Comparison of ENCODE assay signal across 22 mouse cellular contexts in the genomic region with DNA sequence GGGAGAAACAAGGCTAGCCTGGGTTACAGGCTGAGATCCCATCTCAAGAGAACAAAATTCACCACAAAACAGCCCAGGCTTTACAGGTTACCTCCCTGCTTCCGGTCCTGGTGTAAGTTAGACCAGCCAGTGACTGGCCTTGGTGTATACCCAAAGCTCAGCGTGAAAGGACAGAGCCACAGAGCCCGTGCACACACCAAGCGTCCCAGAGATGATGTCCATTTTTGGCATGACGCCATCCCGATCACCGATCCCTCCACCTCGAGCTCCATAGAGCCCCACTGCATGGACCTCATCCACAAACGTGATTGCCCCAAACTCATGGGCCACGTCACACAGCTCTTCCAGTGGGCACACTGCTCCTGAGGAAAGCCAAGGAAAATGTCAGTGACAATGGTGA. TPM values are rescaled to one million over a fixed set of nuclear protein-coding genes. Genes with fewer than 3 reads are reported as not detected.
"Had no signal": no experiment of that assay in that cellular context is flagged by ENCODE, and none has a peak within 500 bp of the region (broad histone marks: within the 10 kb centered on the region; RNA-seq: fewer than 3 reads in every experiment).

No protein-coding gene starts in this region.

- H3K4me2 ChIP-seq: intestine, embryonic 15.5 days; limb, embryonic 13.5 days; liver, embryonic 11.5 days; lung, embryonic 14.5 days; midbrain, embryonic 11.5 days; neural tube, embryonic 12.5 days; neural tube, embryonic 15.5 days; stomach, embryonic 15.5 days had no signal

- DNase-seq: kidney, adult 11 months; kidney, postnatal 10 days; kidney, postnatal 36 days; liver, postnatal 0 days; lung, embryonic 14.5 days; lung, postnatal 10 days; lung, postnatal 36 days; midbrain, embryonic 14.5 days; right cerebral cortex, adult 18-20 months; right cerebral cortex, postnatal 25 days; spleen, adult 18-20 months; thymus, postnatal 25 days had no signal

- H3K9ac ChIP-seq: intestine, embryonic 15.5 days; limb, embryonic 13.5 days; liver, embryonic 14.5 days; liver, postnatal 0 days; lung, embryonic 14.5 days; neural tube, embryonic 12.5 days; neural tube, embryonic 15.5 days; stomach, embryonic 15.5 days had no signal

- ATAC-seq: intestine, embryonic 15.5 days; liver, postnatal 0 days had no signal

- H3K4me1 ChIP-seq: intestine, embryonic 15.5 days; limb, embryonic 13.5 days; neural tube, embryonic 12.5 days; neural tube, embryonic 15.5 days; stomach, embryonic 15.5 days had no signal

- H3K27ac ChIP-seq: intestine, embryonic 15.5 days; limb, embryonic 10.5 days; limb, embryonic 13.5 days; liver, embryonic 14.5 days; neural tube, embryonic 12.5 days; neural tube, embryonic 15.5 days; stomach, embryonic 15.5 days had no signal

- H3K27me3 ChIP-seq: intestine, embryonic 15.5 days; limb, embryonic 13.5 days; neural tube, embryonic 12.5 days; neural tube, embryonic 15.5 days; stomach, embryonic 15.5 days had no signal

- H3K9me3 ChIP-seq: intestine, embryonic 15.5 days; limb, embryonic 10.5 days; limb, embryonic 13.5 days; neural tube, embryonic 12.5 days; neural tube, embryonic 15.5 days; stomach, embryonic 15.5 days had no signal

- H3K4me3 ChIP-seq: intestine, embryonic 15.5 days; limb, embryonic 10.5 days; limb, embryonic 13.5 days; neural tube, embryonic 12.5 days; neural tube, embryonic 15.5 days; stomach, embryonic 15.5 days had no signal

RNA-seq across cellular contexts. Expression of a gene that starts 15.5 kb away (rescaled TPM):
- total RNA-seq: megakaryocyte-erythroid progenitor cell, adult 5-6 weeks had no signal
- polyA plus RNA-seq: limb, embryonic 10.5 days; liver, embryonic 11.5 days; midbrain, embryonic 11.5 days; neural tube, embryonic 12.5 days; neural tube, embryonic 15.5 days had no signal
